ENCODE assay signal across 19 mouse cellular contexts in genomic region chr3:62417458-62417857, GRCm38 (mm10).
"Had no signal": no experiment of that assay in that cellular context is flagged by ENCODE, and none has a peak within 500 bp of the region (broad histone marks: within the 10 kb centered on the region; RNA-seq: fewer than 3 reads in every experiment).

No protein-coding gene starts in this region.

- H3K27ac ChIP-seq: liver, embryonic 12.5 days; liver, embryonic 14.5 days; midbrain, embryonic 10.5 days; midbrain, embryonic 12.5 days; neural tube, embryonic 12.5 days had no signal

- H3K4me1 ChIP-seq: liver, embryonic 12.5 days; midbrain, embryonic 10.5 days; midbrain, embryonic 12.5 days; neural tube, embryonic 12.5 days had no signal

- H3K36me3 ChIP-seq: liver, embryonic 12.5 days; midbrain, embryonic 10.5 days; midbrain, embryonic 12.5 days; neural tube, embryonic 12.5 days had no signal

- DNase-seq: lung, adult 18-20 months; lung, embryonic 14.5 days; lung, postnatal 4 days; midbrain, embryonic 14.5 days; retina, postnatal 1 day; right cerebral cortex, adult 18-20 months; right cerebral cortex, postnatal 25 days; right cerebral cortex, postnatal 4 days; spleen, adult 18-20 months; thymus, adult 18-20 months; thymus, postnatal 14 days; thymus, postnatal 36 days had no signal

- H3K9ac ChIP-seq: liver, embryonic 12.5 days; liver, embryonic 14.5 days; lung, embryonic 14.5 days; midbrain, embryonic 12.5 days; neural tube, embryonic 12.5 days had no signal

- ATAC-seq: liver, embryonic 12.5 days; midbrain, embryonic 16.5 days had no signal

- H3K9me3 ChIP-seq: liver, embryonic 12.5 days; midbrain, embryonic 10.5 days; midbrain, embryonic 12.5 days; neural tube, embryonic 12.5 days had no signal

- H3K4me2 ChIP-seq: liver, embryonic 12.5 days; lung, embryonic 14.5 days; midbrain, embryonic 12.5 days; neural tube, embryonic 12.5 days had no signal

- H3K4me3 ChIP-seq: liver, embryonic 12.5 days; midbrain, embryonic 10.5 days; midbrain, embryonic 12.5 days; myocyte; neural tube, embryonic 12.5 days had no signal

- H3K27me3 ChIP-seq: liver, embryonic 12.5 days; midbrain, embryonic 12.5 days; neural tube, embryonic 12.5 days had no signal
